Mouse (Mus musculus) lung, postnatal 25 days (tissue): ENCODE results near the gene Tmem209.

Source experiments
- DNase-seq: peaks from one replicate; pipeline ENCODE4 v3.0.0; 2022; ENCODE audit warnings: low spot score

Tmem209 gene

DNA sequence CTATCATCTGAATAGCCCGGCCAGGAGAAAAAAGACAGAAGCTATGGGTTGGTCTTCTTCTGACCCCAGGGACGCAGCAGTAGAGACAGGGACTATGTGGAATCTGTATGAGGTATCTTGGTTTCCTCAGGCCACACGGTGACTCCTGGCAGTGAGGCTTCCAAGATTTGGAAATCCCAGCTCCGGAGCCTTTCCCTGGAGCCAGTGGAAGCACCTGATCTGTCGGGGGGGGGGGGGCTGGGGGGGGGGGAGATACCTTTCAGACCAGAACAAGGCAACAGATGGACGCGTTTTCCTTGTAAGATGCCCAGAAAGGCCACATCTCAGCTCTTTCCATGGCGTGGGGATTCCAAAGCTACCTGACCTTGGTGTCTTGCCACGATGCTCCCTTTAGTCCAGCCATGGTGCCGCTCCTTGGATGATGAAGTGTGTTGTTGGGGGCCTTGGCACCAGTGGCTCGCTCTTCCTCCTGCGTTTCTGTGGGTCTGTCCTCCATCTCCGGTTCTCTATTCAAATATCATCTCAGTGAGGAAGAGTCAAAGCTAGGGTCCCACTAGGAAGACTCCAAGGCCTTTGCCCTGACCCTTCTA lies 47.7 kb downstream of the Tmem209 start:
- DNase-seq, result no peak

DNA sequence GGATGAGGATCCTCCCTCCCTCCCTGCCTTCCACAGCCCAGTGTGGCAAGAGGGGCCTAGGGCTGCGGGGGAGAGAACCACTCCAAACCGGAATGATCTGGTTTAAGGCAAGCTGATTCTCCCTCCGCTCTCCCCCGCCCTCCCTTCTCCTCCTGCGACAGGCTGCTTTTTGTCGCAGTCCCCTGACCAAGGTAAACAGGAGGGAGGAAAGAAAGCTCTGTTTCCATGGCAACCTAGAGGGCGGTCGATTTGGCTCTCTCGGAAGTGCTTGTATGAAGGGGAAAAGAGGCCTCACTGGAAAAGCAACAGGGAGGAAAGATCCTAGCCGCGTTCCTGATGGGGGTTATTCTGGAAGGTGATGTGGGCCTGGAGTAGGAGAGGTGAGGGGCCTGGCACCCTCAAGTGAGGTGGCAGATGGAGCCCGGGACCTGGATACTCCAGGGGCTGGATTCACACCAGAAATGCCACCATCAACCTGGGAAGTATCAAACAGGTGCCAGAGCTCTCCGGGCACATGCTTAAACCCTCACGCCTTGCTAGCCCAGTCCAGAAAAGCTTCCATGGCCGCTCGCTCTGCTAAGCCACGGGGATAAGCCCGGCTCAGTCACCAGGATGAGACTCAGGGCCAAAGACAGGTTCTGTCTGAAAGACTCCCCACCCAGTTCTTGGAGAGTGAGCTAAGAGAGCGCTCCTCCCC lies 48.7 kb downstream of the Tmem209 start:
- peak; percentile 18 for DNase-seq

DNA sequence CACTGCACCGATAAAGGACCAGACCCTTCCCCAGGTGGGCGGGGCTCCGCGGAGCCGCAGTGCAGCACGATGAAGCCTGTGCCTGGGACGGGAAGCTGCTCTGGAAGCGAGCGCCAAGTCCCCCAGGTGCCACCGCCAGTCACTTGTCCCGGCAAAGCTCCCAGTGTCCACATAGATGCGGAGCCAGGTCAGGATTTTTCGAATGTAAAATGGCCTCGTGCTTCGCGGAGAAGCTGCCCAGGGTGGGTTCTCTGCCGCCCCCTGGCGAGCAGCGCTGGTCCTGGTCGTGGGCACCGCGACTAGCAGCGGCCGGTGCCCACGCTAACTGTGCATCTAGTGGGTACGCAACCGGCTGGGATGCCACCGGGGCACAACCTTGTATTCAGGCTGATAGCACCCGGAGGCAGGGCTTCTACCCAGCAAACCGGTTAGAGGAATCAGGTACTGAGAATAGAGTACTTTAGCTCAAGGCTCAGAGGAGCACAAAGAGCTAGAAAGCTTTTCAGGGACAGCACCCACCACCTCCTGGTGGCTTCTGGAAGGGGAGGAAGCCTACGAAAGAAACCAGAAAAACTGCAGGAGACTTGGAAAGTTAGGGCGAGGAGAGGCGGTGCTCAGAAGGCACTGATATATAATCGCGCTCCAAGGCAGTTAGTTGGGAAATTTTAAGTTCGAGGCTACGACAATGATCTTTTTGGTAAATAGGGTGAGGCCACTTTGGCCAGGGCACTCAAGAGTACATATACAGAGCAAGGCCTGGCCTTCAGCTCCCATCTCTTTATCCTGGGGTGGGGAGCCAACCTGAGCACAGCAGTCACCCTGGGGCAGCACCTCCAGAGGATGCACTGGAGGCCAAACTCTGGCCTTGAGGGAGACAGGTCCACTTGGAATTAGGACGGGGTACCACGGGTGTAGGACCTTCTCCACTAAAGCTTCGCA lies 49.5 kb downstream of the Tmem209 start:
- peak; percentile 76 for DNase-seq

DNA sequence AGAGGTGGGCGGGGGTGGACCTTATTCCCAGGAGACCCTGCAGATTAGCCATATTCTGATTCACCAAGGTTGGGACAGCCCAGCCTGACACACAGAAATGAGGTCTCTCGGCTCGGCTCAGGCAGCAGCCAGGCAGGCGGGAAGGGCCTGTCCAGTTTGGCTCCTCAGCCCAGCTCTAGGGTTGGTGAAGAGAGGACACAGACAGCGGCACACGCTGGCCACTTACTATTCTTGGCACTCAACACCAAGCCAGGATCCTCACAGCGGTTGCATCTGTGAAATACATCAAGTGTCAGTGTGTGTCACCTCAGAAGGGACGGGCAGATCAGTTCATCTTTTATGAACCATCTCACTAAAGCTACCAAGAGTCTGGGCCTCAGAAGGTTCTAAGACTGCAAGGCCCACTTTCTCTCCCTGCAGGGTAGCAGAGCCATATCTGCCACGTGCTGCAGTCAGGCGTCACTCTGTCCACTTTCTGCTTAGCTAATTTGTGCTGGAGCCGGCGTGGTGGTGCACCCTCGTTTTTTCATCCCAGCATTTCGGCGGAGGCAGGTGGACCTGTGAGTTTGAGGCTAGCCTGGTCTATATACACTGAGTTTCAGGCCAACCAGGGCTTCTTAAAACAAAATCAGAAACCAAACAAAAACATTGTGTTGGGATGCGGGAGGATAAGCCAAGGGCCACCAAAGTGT lies 50.4 kb downstream of the Tmem209 start:
- no peak for DNase-seq

DNA sequence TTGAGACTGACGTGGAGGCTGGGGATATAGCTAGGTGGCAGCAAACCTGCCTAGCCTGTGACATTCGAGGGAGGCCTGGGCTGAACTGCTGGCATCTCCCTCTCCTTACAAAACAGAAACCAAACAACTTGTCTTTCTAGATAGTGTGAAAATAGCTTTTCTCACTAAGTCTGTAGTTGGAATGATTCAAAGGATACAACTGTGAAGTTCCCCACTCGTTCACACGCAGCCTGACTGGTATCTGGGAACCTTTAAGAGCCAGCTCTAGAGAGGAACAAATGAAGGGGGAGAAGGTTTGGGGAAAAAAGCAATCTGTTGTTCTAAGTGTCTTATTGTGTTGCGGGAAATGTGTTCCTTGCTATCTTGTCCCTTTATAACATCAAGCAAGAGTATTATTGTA lies 51.0 kb downstream of the Tmem209 start:
- DNase-seq, result no peak

DNA sequence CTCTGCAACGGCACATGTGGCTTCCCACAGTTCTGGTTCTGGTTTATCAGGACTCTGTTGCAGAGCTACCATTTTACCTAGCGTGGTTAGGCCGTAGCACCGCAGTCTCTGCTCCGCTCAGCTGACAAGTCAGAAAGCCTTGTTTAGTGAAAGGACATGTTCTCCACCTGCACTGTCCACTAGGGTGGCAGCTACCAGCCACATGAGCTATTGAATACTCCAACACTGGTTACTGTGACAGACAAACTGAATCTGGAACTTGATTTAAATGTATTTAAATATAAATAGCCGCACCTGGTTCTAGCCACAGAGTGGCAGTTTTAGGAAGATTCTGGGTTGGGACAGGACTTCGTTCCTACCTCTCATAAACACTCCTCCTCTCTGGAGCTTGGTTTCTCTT lies 52.6 kb downstream of the Tmem209 start:
- DNase-seq, result no peak

DNA sequence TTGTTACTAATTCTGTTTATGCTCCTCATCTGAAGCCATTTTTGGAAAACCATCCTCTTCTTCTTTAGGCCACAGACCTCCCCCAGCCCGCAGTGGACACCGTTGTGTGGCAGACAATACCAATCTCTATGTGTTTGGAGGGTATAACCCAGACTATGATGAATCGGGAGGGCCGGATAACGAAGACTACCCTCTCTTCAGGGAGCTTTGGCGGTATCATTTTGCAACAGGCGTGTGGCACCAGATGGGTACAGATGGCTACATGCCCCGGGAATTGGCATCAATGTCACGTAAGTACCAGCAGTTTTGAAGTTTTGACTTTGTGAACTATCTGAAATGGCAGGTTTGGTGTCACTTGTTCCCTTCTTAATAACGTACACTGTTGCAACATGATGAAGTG lies 70.0 kb downstream of the Tmem209 start:
- no peak for DNase-seq

DNA sequence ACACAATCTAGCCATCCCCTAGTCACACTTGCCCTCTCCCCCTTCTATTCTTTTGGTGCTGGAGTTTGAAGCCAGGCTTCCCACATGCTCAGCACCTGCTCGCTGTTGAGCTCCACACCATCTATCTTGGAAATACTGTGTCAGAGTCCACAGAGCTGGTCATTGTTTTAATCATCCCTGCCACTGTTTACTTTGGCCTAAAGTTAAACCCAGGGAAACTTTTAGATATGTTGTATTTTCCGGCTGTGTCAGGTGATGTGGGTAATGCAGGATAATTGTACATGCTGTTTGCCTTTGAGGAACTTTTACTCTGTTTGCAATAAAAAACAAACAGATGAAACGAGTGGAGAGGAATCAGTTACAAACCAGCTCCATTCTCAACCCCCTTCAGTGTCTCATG lies 72.5 kb downstream of the Tmem209 start:
- DNase-seq, result no peak

DNA sequence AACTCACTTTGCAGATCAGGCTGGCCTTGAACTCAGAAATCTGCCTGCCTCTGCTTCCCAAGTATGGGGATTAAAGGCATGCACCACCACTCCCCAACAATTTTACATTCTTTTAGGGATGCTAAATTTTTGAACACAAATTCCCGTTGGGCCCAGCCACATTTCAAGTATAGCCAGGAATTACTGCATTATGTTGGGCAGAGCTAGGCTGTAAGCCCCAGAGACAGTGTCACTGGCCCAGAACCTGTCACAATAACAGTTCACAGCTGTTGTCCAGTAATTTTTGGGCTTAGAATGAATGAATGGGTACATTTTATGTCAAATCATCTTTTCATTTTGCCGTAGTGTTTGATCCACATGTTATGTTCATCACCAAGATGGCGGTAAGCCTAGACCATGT lies 73.1 kb downstream of the Tmem209 start:
- DNase-seq, result no peak

DNA sequence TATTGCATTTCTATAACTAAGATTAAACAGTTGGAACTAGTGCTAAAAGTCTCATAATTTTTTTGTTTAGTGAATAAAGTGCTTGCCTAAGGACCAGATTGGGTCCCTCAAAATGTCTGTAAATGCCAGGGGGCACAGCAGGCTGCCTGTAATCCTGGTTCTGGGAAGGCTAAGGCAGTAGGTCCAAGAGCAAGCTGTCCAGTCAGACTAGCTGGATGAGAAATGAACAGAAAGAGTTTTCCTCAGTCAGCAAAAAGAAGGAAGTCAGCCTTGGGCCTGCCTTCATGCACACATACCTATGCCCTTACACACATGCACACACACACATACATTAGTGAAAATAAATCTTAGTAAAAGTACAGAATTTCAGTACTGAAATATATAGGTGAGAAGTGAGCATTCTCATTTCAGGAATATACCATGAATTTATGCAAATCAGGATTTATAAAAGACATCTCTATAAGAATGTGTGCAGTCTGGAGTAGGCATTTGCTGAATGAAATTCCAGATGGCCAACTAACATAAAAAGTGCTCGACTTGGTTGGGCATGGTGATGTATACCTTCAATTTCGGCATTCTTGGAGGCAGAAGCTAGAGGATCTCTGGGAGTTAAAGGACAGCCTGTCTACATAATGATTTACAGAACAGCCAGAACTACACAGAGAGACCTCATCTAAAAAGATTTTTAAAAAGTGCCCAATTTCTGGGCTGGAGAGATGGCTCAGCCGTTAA lies 77.0 kb downstream of the Tmem209 start:
- no peak for DNase-seq
